Mouse (Mus musculus) liver, adult 2 months (tissue): ENCODE data around the gene Pdcd10. TPM values are rescaled to one million over a fixed set of nuclear protein-coding genes. Genes with fewer than 3 reads are reported as not detected.
A peak's percentile ranks its signal among the peaks of the same experiment; 100 is the strongest.

Source experiments
- DNase-seq: peaks from one replicate; pipeline ENCODE4 v3.0.0-alpha.2; 2011; ENCODE audit warnings: low read depth, low spot score; ENCODE audit errors: extremely low read depth
- H3K27ac ChIP-seq: fragments of 200-500 bp; replicated peaks from 2 replicates; pipeline ENCODE4 v1.5.1; 2012; ENCODE audit warnings: low read depth, mild to moderate bottlenecking, control low read depth, inconsistent platforms, low read length; ENCODE audit not compliant: insufficient read depth
- H3K27me3 ChIP-seq: fragments of 200-500 bp; 2 replicates; pipeline ENCODE4 v1.6.1; 2012; ENCODE audit warnings: mild to moderate bottlenecking, moderate library complexity, low read length, inconsistent platforms; ENCODE audit not compliant: control insufficient read depth, insufficient read depth
- H3K36me3 ChIP-seq: fragments of 200-500 bp; 2 replicates; pipeline ENCODE4 v1.6.1; 2012; ENCODE audit warnings: low read length, inconsistent platforms; ENCODE audit not compliant: control insufficient read depth, insufficient read depth
- H3K4me1 ChIP-seq: fragments of 200-500 bp; 2 replicates; pipeline ENCODE4 v1.6.1; 2011; ENCODE audit warnings: low read length; ENCODE audit not compliant: control insufficient read depth, insufficient read depth
- H3K4me3 ChIP-seq: fragments of 200-500 bp; 2 replicates; pipeline ENCODE4 v1.5.1; 2011; ENCODE audit warnings: low read depth, mild to moderate bottlenecking, control low read depth, low read length, moderate library complexity; ENCODE audit not compliant: insufficient read depth
- H3K79me2 ChIP-seq: fragments of 200-500 bp; 2 replicates; pipeline ENCODE4 v1.6.1; 2012; ENCODE audit warnings: inconsistent platforms, mild to moderate bottlenecking, low read length, moderate library complexity; ENCODE audit not compliant: control insufficient read depth, insufficient read depth
- H3K9ac ChIP-seq: fragments of 200-500 bp; 2 replicates; pipeline ENCODE4 v1.6.1; 2012; ENCODE audit warnings: low read depth, mild to moderate bottlenecking, control low read depth, inconsistent platforms, low read length
- CTCF ChIP-seq: fragments of 200-500 bp; IDR thresholded peaks from 2 replicates; pipeline ENCODE4 v1.5.1; 2011; ENCODE audit warnings: low read depth, low read length, control low read depth
- POLR2A ChIP-seq: fragments of 200-500 bp; IDR thresholded peaks from 2 replicates; pipeline ENCODE4 v1.6.1; 2011; ENCODE audit warnings: low read length, control low read depth; ENCODE audit not compliant: insufficient read depth; ENCODE audit errors: extremely low read depth
- WGBS: fragments of 180-500 bp; shearing (Covaris S2); methylation state at CpG from one replicate; pipeline ENCODE4 v1.1.7; 2018; 5-methylcytosine and 5-hydroxymethylcytosine counted together
- polyA plus RNA-seq: library from polyadenylated mRNA; depleted of rRNA; stranded (reverse); fragments of >200 nt; gene quantifications from 2 replicates; pipeline ENCODE4 v1.2.3, GENCODE M21; 2012
- total RNA-seq: library from RNA; depleted of rRNA; stranded (reverse); fragments of >200 nt; gene quantifications from 2 replicates; pipeline ENCODE4 v1.2.3, GENCODE M21; 2014

Pdcd10 gene
- total and polyA plus RNA-seq, 2 experiments, result 1.5 to 31.4 TPM

DNA sequence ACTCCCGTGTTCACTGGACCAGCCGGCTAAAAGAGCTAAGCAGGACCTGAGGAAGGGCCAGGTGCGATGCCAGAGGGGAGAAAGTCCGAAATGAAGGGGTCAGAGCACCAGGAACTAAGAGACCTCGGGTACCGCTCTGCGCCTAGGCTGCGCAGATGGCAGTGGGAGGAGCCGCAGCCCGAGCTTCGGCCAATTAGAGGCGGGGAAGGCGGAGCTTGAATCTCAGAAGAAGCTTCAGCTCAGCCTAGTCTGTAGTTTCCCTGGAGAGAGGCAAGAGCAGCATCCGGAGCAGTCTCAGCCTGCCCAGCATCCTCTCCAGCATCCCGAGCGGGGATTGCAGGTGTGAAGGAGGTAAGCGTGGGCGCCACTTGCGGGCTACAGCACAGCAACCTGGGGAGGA is 636 bp upstream of the Pdcd10 start, which contains the start of gene Serpini1:
Gene Serpini1 (plus strand): TSS at position 256 of the 400 bp plus-strand sequence.
- H3K36me3 ChIP-seq, result no peaks in the 10 kb centered on the region
- DNase-seq, result peak; percentile 88
- H3K4me3 ChIP-seq, result peak within 1 kb of the TSS; percentile 89
- no peaks in the 10 kb centered on the region for H3K27me3 ChIP-seq
- WGBS, result under 1% methylated on average over 19 of the region's 19 CpGs
- peak within 1 kb of the TSS; percentile 77 for H3K27ac ChIP-seq
- peaks cover 4% of the 10 kb centered on the region for H3K4me1 ChIP-seq
- TF ChIP-seq POLR2A, result peak; percentile 36; the same call in 1 of the 2 replicates
- no peak for TF ChIP-seq CTCF
- H3K9ac ChIP-seq, result peak within 1 kb of the TSS; percentile 91
- H3K79me2 ChIP-seq, result peaks cover 12% of the 10 kb centered on the region

GRCm38 (mm10) chr3:75556121-75556694 is 448 bp downstream of the Pdcd10 start:
- Histone ChIP-seq H3K9ac (peak overlapping the region; percentile 91), H3K27ac (peak overlapping the region; percentile 77), H3K4me3 (peak overlapping the region; percentile 89), H3K36me3 (no peaks in the 10 kb centered on the region), H3K27me3 (no peaks in the 10 kb centered on the region), H3K4me1 (peaks cover 4% of the 10 kb centered on the region), H3K79me2 (peaks cover 14% of the 10 kb centered on the region)
- 1% methylated on average over 36 of the region's 36 CpGs for WGBS
- DNase-seq, result peak; percentile 38
- no peak for TF ChIP-seq CTCF
- no peak for TF ChIP-seq POLR2A

DNA sequence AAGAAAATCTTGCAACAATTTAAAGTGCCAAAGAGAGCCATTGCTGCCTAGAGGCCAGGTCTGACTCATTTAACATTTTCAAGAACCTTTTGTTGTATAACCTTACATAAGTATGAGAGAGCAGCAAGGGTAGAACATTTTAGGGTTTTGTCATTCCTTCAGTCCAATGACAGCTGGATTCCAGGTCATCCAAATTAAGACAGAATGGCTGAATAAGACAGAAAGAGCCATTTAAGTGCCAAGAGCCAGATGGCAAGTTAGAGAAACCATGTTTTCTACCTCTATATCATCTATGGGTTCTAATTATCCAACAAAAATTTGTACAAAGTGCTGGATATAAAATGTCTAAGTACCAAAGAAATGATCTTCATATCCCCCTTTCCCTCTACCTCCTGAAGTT is 5.4 kb downstream of the Pdcd10 start:
- Histone ChIP-seq H3K79me2 (peaks cover 16% of the 10 kb centered on the region), H3K36me3 (no peaks in the 10 kb centered on the region; the same call in 1 of the 2 replicates), H3K4me1 (peaks cover 3% of the 10 kb centered on the region; the same call in 1 of the 2 replicates), H3K27ac (no peak overlapping the region), H3K4me3 (no peak overlapping the region), H3K27me3 (no peaks in the 10 kb centered on the region), H3K9ac (no peak overlapping the region)
- TF ChIP-seq CTCF (no peak), POLR2A (no peak)
- DNase-seq, result no peak

- DNase-seq, result no peak
- Histone ChIP-seq H3K79me2 (peaks cover 5% of the 10 kb centered on the region; the same call in 1 of the 2 replicates), H3K27ac (no peak overlapping the region), H3K4me3 (no peak overlapping the region), H3K36me3 (peaks cover 4% of the 10 kb centered on the region; the same call in 1 of the 2 replicates), H3K9ac (no peak overlapping the region), H3K27me3 (no peaks in the 10 kb centered on the region), H3K4me1 (peaks cover 3% of the 10 kb centered on the region; the same call in 1 of the 2 replicates)
- 85% methylated on average over 1 of the region's 1 CpGs for WGBS
- no peak for TF ChIP-seq CTCF
- TF ChIP-seq POLR2A, result no peak
These were observed 12.4 kb downstream of the Pdcd10 start for GRCm38 (mm10) chr3:75544287-75544686.

DNA sequence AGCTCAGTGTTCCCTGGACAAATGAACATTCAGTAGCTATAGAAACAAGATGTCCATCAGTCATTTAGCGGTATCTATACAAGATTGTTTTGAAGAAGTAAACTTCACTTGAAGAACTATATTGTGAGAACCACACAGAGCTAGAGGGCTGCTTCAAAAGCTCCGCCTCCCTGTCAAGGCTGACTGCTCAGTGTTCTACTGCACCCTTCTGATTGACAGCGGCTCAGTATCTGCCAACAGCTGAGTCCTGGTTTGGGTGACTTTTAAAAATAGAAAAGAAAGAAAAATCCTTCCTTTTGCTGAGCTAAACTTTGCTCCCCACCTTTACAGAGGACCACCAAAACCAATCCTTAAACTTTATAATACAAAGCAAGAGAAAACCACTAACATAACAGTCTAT is 13.8 kb downstream of the Pdcd10 start:
- 78% methylated on average over 3 of the region's 3 CpGs for WGBS
- TF ChIP-seq CTCF, result no peak
- TF ChIP-seq POLR2A, result no peak
- Histone ChIP-seq H3K4me3 (no peak overlapping the region), H3K27ac (no peak overlapping the region), H3K27me3 (no peaks in the 10 kb centered on the region), H3K79me2 (peaks cover 2% of the 10 kb centered on the region; the same call in 1 of the 2 replicates), H3K4me1 (peaks cover 3% of the 10 kb centered on the region; the same call in 1 of the 2 replicates), H3K36me3 (peaks cover 9% of the 10 kb centered on the region), H3K9ac (no peak overlapping the region)
- no peak for DNase-seq

DNA sequence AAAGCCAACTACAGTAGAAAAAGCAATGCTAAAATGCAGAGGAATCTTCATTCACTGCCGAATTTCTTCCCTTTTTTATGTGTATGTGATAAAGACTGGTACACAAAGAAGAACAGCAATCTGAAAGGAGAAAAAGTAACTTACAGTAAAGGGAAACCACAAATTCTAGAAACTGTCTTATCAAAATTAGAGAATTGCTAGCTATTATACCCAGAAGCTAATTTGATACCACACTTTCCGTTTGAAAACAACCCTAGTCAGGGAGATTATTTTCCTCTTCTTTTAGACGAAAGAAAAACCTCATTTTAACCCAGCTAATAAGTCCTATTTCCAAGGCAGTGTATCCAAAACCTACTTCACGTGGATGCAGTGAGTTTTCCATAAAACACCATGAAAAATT is 15.4 kb downstream of the Pdcd10 start:
- WGBS, result 85% methylated on average over 4 of the region's 4 CpGs
- peaks cover 3% of the 10 kb centered on the region; the same call in 1 of the 2 replicates for H3K4me1 ChIP-seq
- no peaks in the 10 kb centered on the region; the same call in 1 of the 2 replicates for H3K79me2 ChIP-seq
- H3K27me3 ChIP-seq, result no peaks in the 10 kb centered on the region
- TF ChIP-seq CTCF, result no peak
- no peak overlapping the region for H3K9ac ChIP-seq
- no peak for DNase-seq
- no peak overlapping the region for H3K27ac ChIP-seq
- peaks cover 11% of the 10 kb centered on the region for H3K36me3 ChIP-seq
- H3K4me3 ChIP-seq, result no peak overlapping the region
